Mouse (Mus musculus): ENCODE measurements at regions not wholly inside any gene's neighbourhood (a gene's known extent, or its start where the extent isn't known, plus 50 kb on each side); places are given as distances from the start of the nearest gene placed in this dataset.

GRCm38 (mm10) chr13:6191186-6191914 is 330.1 kb downstream of the Klf6 start:
- WGBS: 91% methylated on average over 7 of the region's 7 CpGs
- H3K36me3 ChIP-seq (ENCODE audit: control insufficient read depth, insufficient read depth, low read length): no peaks in the 10 kb centered on the region
- no peak overlapping the region for H3K4me3 ChIP-seq (ENCODE audit: low read length)
- H3K4me1 ChIP-seq (ENCODE audit: control insufficient read depth, insufficient read depth, low read depth, low read length): peaks cover 8% of the 10 kb centered on the region; the same call in 1 of the 2 replicates
- ATAC-seq: no peak
- H3K9me3 ChIP-seq (ENCODE audit: control insufficient read depth, low read length): no peaks in the 10 kb centered on the region
- H3K27me3 ChIP-seq (replicated peaks; ENCODE audit: control insufficient read depth, insufficient read depth, low read length): no peaks in the 10 kb centered on the region
- H3K4me2 ChIP-seq (ENCODE audit: low read length): no peak overlapping the region
- H3K9ac ChIP-seq (ENCODE audit: low read depth, low read length): no peak overlapping the region
- no peak overlapping the region for H3K27ac ChIP-seq (ENCODE audit: low read depth, low read length)

GRCm38 (mm10) chr13:6191915-6192295 is 330.6 kb downstream of the Klf6 start:
- no peak overlapping the region for H3K27ac ChIP-seq (ENCODE audit: low read depth, low read length)
- H3K36me3 ChIP-seq (ENCODE audit: control insufficient read depth, insufficient read depth, low read length): no peaks in the 10 kb centered on the region
- H3K4me2 ChIP-seq (ENCODE audit: low read length): no peak overlapping the region
- peaks cover 8% of the 10 kb centered on the region; the same call in 1 of the 2 replicates for H3K4me1 ChIP-seq (ENCODE audit: control insufficient read depth, insufficient read depth, low read depth, low read length)
- H3K9me3 ChIP-seq (ENCODE audit: control insufficient read depth, low read length): no peaks in the 10 kb centered on the region
- WGBS: 63% methylated on average over 5 of the region's 5 CpGs
- no peak for ATAC-seq
- H3K27me3 ChIP-seq (replicated peaks; ENCODE audit: control insufficient read depth, insufficient read depth, low read length): no peaks in the 10 kb centered on the region
- no peak overlapping the region for H3K4me3 ChIP-seq (ENCODE audit: low read length)
- no peak overlapping the region for H3K9ac ChIP-seq (ENCODE audit: low read depth, low read length)

- Histone ChIP-seq H3K9me3 (ENCODE audit: control insufficient read depth, low read length) (no peaks in the 10 kb centered on the region), H3K4me1 (ENCODE audit: control insufficient read depth, insufficient read depth, low read depth, low read length) (0 out of 2 replicates have a peak, but pooled peaks cover 2% of the 10 kb centered on the region), H3K27ac (ENCODE audit: low read depth, low read length) (no peak overlapping the region), H3K27me3 (replicated peaks; ENCODE audit: control insufficient read depth, insufficient read depth, low read length) (no peaks in the 10 kb centered on the region), H3K36me3 (ENCODE audit: control insufficient read depth, insufficient read depth, low read length) (no peaks in the 10 kb centered on the region), H3K4me3 (ENCODE audit: low read length) (no peak overlapping the region), H3K4me2 (ENCODE audit: low read length) (no peak overlapping the region), H3K9ac (ENCODE audit: low read depth, low read length) (no peak overlapping the region)
- peak; percentile 34; the same call in 1 of the 2 replicates for ATAC-seq
- 75% methylated on average over 5 of the region's 5 CpGs for WGBS
Measured at GRCm38 (mm10) chr13:6196690-6197089, 335.4 kb downstream of the Klf6 start.

GRCm38 (mm10) chr13:6199107-6199506 is 337.8 kb downstream of the Klf6 start:
- WGBS: 74% methylated on average over 6 of the region's 6 CpGs
- no peaks in the 10 kb centered on the region for H3K9me3 ChIP-seq (ENCODE audit: control insufficient read depth, low read length)
- no peak overlapping the region for H3K27ac ChIP-seq (ENCODE audit: low read depth, low read length)
- ATAC-seq: no peak
- H3K36me3 ChIP-seq (ENCODE audit: control insufficient read depth, insufficient read depth, low read length): no peaks in the 10 kb centered on the region
- H3K9ac ChIP-seq (ENCODE audit: low read depth, low read length): no peak overlapping the region
- H3K4me3 ChIP-seq (ENCODE audit: low read length): no peak overlapping the region
- H3K4me1 ChIP-seq (ENCODE audit: control insufficient read depth, insufficient read depth, low read depth, low read length): 0 out of 2 replicates have a peak, but pooled peaks cover 2% of the 10 kb centered on the region
- no peaks in the 10 kb centered on the region for H3K27me3 ChIP-seq (replicated peaks; ENCODE audit: control insufficient read depth, insufficient read depth, low read length)
- H3K4me2 ChIP-seq (ENCODE audit: low read length): no peak overlapping the region

GRCm38 (mm10) chr13:6201516-6201915 is 340.2 kb downstream of the Klf6 start:
- ATAC-seq: no peak
- Histone ChIP-seq H3K27ac (ENCODE audit: low read depth, low read length) (no peak overlapping the region), H3K9me3 (ENCODE audit: control insufficient read depth, low read length) (no peaks in the 10 kb centered on the region), H3K4me3 (ENCODE audit: low read length) (no peak overlapping the region), H3K27me3 (replicated peaks; ENCODE audit: control insufficient read depth, insufficient read depth, low read length) (no peaks in the 10 kb centered on the region), H3K9ac (ENCODE audit: low read depth, low read length) (no peak overlapping the region), H3K4me2 (ENCODE audit: low read length) (no peak overlapping the region), H3K36me3 (ENCODE audit: control insufficient read depth, insufficient read depth, low read length) (no peaks in the 10 kb centered on the region), H3K4me1 (ENCODE audit: control insufficient read depth, insufficient read depth, low read depth, low read length) (no peaks in the 10 kb centered on the region)
- WGBS: 97% methylated on average over 1 of the region's 1 CpGs

- ATAC-seq: no peak
- Histone ChIP-seq H3K4me2 (ENCODE audit: low read length) (no peak overlapping the region), H3K9me3 (ENCODE audit: control insufficient read depth, low read length) (no peaks in the 10 kb centered on the region), H3K4me3 (ENCODE audit: low read length) (no peak overlapping the region), H3K27me3 (replicated peaks; ENCODE audit: control insufficient read depth, insufficient read depth, low read length) (no peaks in the 10 kb centered on the region), H3K9ac (ENCODE audit: low read depth, low read length) (no peak overlapping the region), H3K36me3 (ENCODE audit: control insufficient read depth, insufficient read depth, low read length) (no peaks in the 10 kb centered on the region), H3K4me1 (ENCODE audit: control insufficient read depth, insufficient read depth, low read depth, low read length) (no peaks in the 10 kb centered on the region), H3K27ac (ENCODE audit: low read depth, low read length) (no peak overlapping the region)
- 80% methylated on average over 4 of the region's 4 CpGs for WGBS
Measured at GRCm38 (mm10) chr13:6204801-6205200, 343.1 kb upstream of the Pitrm1 start.

GRCm38 (mm10) chr13:6212550-6212949 is 335.4 kb upstream of the Pitrm1 start:
- no peak for ATAC-seq
- Histone ChIP-seq H3K4me2 (ENCODE audit: low read length) (no peak overlapping the region), H3K27me3 (replicated peaks; ENCODE audit: control insufficient read depth, insufficient read depth, low read length) (no peaks in the 10 kb centered on the region), H3K9ac (ENCODE audit: low read depth, low read length) (no peak overlapping the region), H3K36me3 (ENCODE audit: control insufficient read depth, insufficient read depth, low read length) (no peaks in the 10 kb centered on the region), H3K4me3 (ENCODE audit: low read length) (no peak overlapping the region), H3K27ac (ENCODE audit: low read depth, low read length) (no peak overlapping the region), H3K4me1 (ENCODE audit: control insufficient read depth, insufficient read depth, low read depth, low read length) (no peaks in the 10 kb centered on the region), H3K9me3 (ENCODE audit: control insufficient read depth, low read length) (no peaks in the 10 kb centered on the region)
- whole genome bisulfite sequencing: 81% methylated on average over 2 of the region's 2 CpGs

- WGBS: 95% methylated on average over 2 of the region's 2 CpGs
- H3K9me3 ChIP-seq (ENCODE audit: control insufficient read depth, low read length): no peaks in the 10 kb centered on the region
Measured at GRCm38 (mm10) chr13:6214189-6214588, 333.8 kb upstream of the Pitrm1 start.

GRCm38 (mm10) chr13:6226087-6226643 is 321.8 kb upstream of the Pitrm1 start:
- H3K36me3 ChIP-seq (ENCODE audit: control insufficient read depth, insufficient read depth, low read length): no peaks in the 10 kb centered on the region
- H3K27me3 ChIP-seq (replicated peaks; ENCODE audit: control insufficient read depth, insufficient read depth, low read length): no peaks in the 10 kb centered on the region
- H3K4me3 ChIP-seq (ENCODE audit: low read length): no peak overlapping the region
- no peaks in the 10 kb centered on the region for H3K9me3 ChIP-seq (ENCODE audit: control insufficient read depth, low read length)
- no peak overlapping the region for H3K27ac ChIP-seq (ENCODE audit: low read depth, low read length)
- no peak for ATAC-seq
- H3K4me2 ChIP-seq (ENCODE audit: low read length): no peak overlapping the region
- H3K9ac ChIP-seq (ENCODE audit: low read depth, low read length): no peak overlapping the region
- no peaks in the 10 kb centered on the region for H3K4me1 ChIP-seq (ENCODE audit: control insufficient read depth, insufficient read depth, low read depth, low read length)
- 84% methylated on average over 7 of the region's 7 CpGs for WGBS

More at GRCm38 (mm10) chr13:6214189-6214588, 333.8 kb upstream of the Pitrm1 start:
- Histone ChIP-seq H3K4me3 (ENCODE audit: low read length) (no peak overlapping the region), H3K27me3 (replicated peaks; ENCODE audit: control insufficient read depth, insufficient read depth, low read length) (no peaks in the 10 kb centered on the region), H3K9ac (ENCODE audit: low read depth, low read length) (no peak overlapping the region), H3K4me2 (ENCODE audit: low read length) (no peak overlapping the region), H3K36me3 (ENCODE audit: control insufficient read depth, insufficient read depth, low read length) (no peaks in the 10 kb centered on the region), H3K4me1 (ENCODE audit: control insufficient read depth, insufficient read depth, low read depth, low read length) (no peaks in the 10 kb centered on the region), H3K27ac (ENCODE audit: low read depth, low read length) (no peak overlapping the region)
- ATAC-seq: no peak
